Comparison of ENCODE assay signal across 8 mouse cellular contexts in genomic region chr11:75677881-75678746, GRCm38 (mm10). TPM values are rescaled to one million over a fixed set of nuclear protein-coding genes. Genes with fewer than 3 reads are reported as not detected.
A peak's percentile ranks its signal among the peaks of the same experiment; 100 is the strongest.
DNase-seq lines count a peak whose midpoint lies in the region; ATAC-seq lines count a peak whose summit lies in the region.

No protein-coding gene starts in this region.

- H3K9me3 ChIP-seq in lung, embryonic 16.5 days (ENCODE audit: control insufficient read depth, low read length) = no peaks in the 10 kb centered on the region
- no peaks in the 10 kb centered on the region for H3K9me3 ChIP-seq in embryonic facial prominence, embryonic 12.5 days
- H3K9me3 ChIP-seq in intestine, embryonic 14.5 days (ENCODE audit: control insufficient read depth, low read length) = no peaks in the 10 kb centered on the region
- H3K9me3 ChIP-seq in neural tube, embryonic 13.5 days = no peaks in the 10 kb centered on the region

- peaks cover 3% of the 10 kb centered on the region; the same call in 1 of the 2 replicates for H3K36me3 ChIP-seq in lung, embryonic 16.5 days (ENCODE audit: control insufficient read depth, insufficient read depth, low read length)
- peaks cover 8% of the 10 kb centered on the region for H3K36me3 ChIP-seq in embryonic facial prominence, embryonic 12.5 days
- H3K36me3 ChIP-seq in intestine, embryonic 14.5 days (ENCODE audit: control insufficient read depth, insufficient read depth, low read length) = peaks cover 12% of the 10 kb centered on the region
- H3K36me3 ChIP-seq in neural tube, embryonic 13.5 days = peaks cover 7% of the 10 kb centered on the region

- H3K27ac ChIP-seq in lung, embryonic 16.5 days (ENCODE audit: low read length) = peak overlapping the region; percentile 30; the same call in 1 of the 2 replicates
- H3K27ac ChIP-seq in embryonic facial prominence, embryonic 12.5 days = peak overlapping the region; percentile 30; the same call in 1 of the 2 replicates
- H3K27ac ChIP-seq in intestine, embryonic 14.5 days (ENCODE audit: low read depth) = no peak overlapping the region; the same call in 1 of the 2 replicates
- H3K27ac ChIP-seq in neural tube, embryonic 13.5 days (replicated peaks) = peak overlapping the region; percentile 95

- H3K27me3 ChIP-seq in lung, embryonic 16.5 days (ENCODE audit: control insufficient read depth, insufficient read depth, low read depth, low read length) = no peaks in the 10 kb centered on the region
- H3K27me3 ChIP-seq in embryonic facial prominence, embryonic 12.5 days = no peaks in the 10 kb centered on the region
- no peaks in the 10 kb centered on the region for H3K27me3 ChIP-seq in intestine, embryonic 14.5 days (replicated peaks; ENCODE audit: control insufficient read depth, insufficient read depth, low read length)
- no peaks in the 10 kb centered on the region for H3K27me3 ChIP-seq in neural tube, embryonic 13.5 days

- H3K4me2 ChIP-seq in lung, embryonic 16.5 days (ENCODE audit: low read depth, low read length) = peak overlapping the region; percentile 77
- peak overlapping the region; percentile 72 for H3K4me2 ChIP-seq in embryonic facial prominence, embryonic 12.5 days (replicated peaks)
- H3K4me2 ChIP-seq in intestine, embryonic 14.5 days (ENCODE audit: low read length) = peak overlapping the region; percentile 51
- H3K4me2 ChIP-seq in neural tube, embryonic 13.5 days = peak overlapping the region; percentile 83

- H3K9ac ChIP-seq in lung, embryonic 16.5 days (ENCODE audit: low read length) = peak overlapping the region; percentile 59
- H3K9ac ChIP-seq in embryonic facial prominence, embryonic 12.5 days = no peak overlapping the region
- no peak overlapping the region for H3K9ac ChIP-seq in intestine, embryonic 14.5 days (ENCODE audit: low read length)
- peak overlapping the region; percentile 56 for H3K9ac ChIP-seq in neural tube, embryonic 13.5 days

- WGBS in lung, embryonic 16.5 days = 81% methylated on average over 3 of the region's 3 CpGs
- WGBS in embryonic facial prominence, embryonic 12.5 days = 84% methylated on average over 3 of the region's 3 CpGs
- WGBS in intestine, embryonic 14.5 days = 88% methylated on average over 3 of the region's 3 CpGs
- WGBS in neural tube, embryonic 13.5 days = 89% methylated on average over 3 of the region's 3 CpGs

- no peak for DNase-seq in lung, postnatal 10 days
- no peak for DNase-seq in intestine, embryonic 14.5 days (ENCODE audit: low spot score)
- no peak for DNase-seq in embryo, embryonic 10 days (ENCODE audit: low spot score)
- no peak for DNase-seq in frontal cortex, postnatal 25 days (ENCODE audit: low spot score in 2 of 2)
- DNase-seq in right cerebral cortex, postnatal 14 days = no peak

- no peak for ATAC-seq in lung, embryonic 16.5 days (ENCODE audit: low read depth)
- 0 out of 2 replicates have a peak, but pooled peaks have one; percentile 2 for ATAC-seq in embryonic facial prominence, embryonic 12.5 days (ENCODE audit: insufficient number of reproducible peaks, insufficient read depth, low FRiP score, low TSS enrichment)
- ATAC-seq in intestine, embryonic 14.5 days (replicated peaks; ENCODE audit: low FRiP score, low TSS enrichment, low read depth) = no peak; the same call in 1 of the 2 replicates
- ATAC-seq in neural tube, embryonic 13.5 days (ENCODE audit: low read depth) = no peak

- peaks cover 13% of the 10 kb centered on the region for H3K4me1 ChIP-seq in lung, embryonic 16.5 days (replicated peaks; ENCODE audit: control insufficient read depth, insufficient read depth, low read length)
- H3K4me1 ChIP-seq in embryonic facial prominence, embryonic 12.5 days = peaks cover 9% of the 10 kb centered on the region
- H3K4me1 ChIP-seq in intestine, embryonic 14.5 days (replicated peaks; ENCODE audit: control insufficient read depth, insufficient read depth, low read length) = peaks cover 10% of the 10 kb centered on the region
- H3K4me1 ChIP-seq in neural tube, embryonic 13.5 days (replicated peaks) = peaks cover 27% of the 10 kb centered on the region

- H3K4me3 ChIP-seq in lung, embryonic 16.5 days (ENCODE audit: low read length) = peak overlapping the region; percentile 98
- H3K4me3 ChIP-seq in embryonic facial prominence, embryonic 12.5 days = peak overlapping the region; percentile 99
- H3K4me3 ChIP-seq in intestine, embryonic 14.5 days (ENCODE audit: low read depth, low read length) = peak overlapping the region; percentile 99
- peak overlapping the region; percentile 95 for H3K4me3 ChIP-seq in neural tube, embryonic 13.5 days

RNA-seq across cellular contexts. Expression of gene Crk, which starts 0.9 kb away (rescaled TPM):
- polyA plus RNA-seq in lung, embryonic 16.5 days (2015; fragmentation: Nextera tagmentation; extraction: Ambion mirVana) = 108 and 112 TPM in 2 replicates
- polyA plus RNA-seq in embryonic facial prominence, embryonic 12.5 days (2016; fragmentation: Nextera tagmentation; extraction: Ambion mirVana) = 135 and 142 TPM in 2 replicates
- 101 and 106 TPM in 2 replicates for polyA plus RNA-seq in intestine, embryonic 14.5 days (2014; fragmentation: Nextera tagmentation; extraction: Ambion mirVana)
- polyA plus RNA-seq in neural tube, embryonic 13.5 days (2015; fragmentation: Nextera tagmentation; extraction: Ambion mirVana) = 120 and 133 TPM in 2 replicates

RNA-seq across cellular contexts. Expression of gene Myo1c, which starts 27.8 kb away (rescaled TPM):
- polyA plus RNA-seq in lung, embryonic 16.5 days (2015; fragmentation: Nextera tagmentation; extraction: Ambion mirVana) = 93.0 and 96.5 TPM in 2 replicates
- 28.0 and 31.0 TPM in 2 replicates for polyA plus RNA-seq in embryonic facial prominence, embryonic 12.5 days (2016; fragmentation: Nextera tagmentation; extraction: Ambion mirVana)
- polyA plus RNA-seq in intestine, embryonic 14.5 days (2014; fragmentation: Nextera tagmentation; extraction: Ambion mirVana) = 41.7 and 42.5 TPM in 2 replicates
- 10.7 and 12.9 TPM in 2 replicates for polyA plus RNA-seq in neural tube, embryonic 13.5 days (2015; fragmentation: Nextera tagmentation; extraction: Ambion mirVana)

RNA-seq across cellular contexts. Expression of gene Inpp5k, which starts 47.3 kb away (rescaled TPM):
- 33.8 and 35.4 TPM in 2 replicates for polyA plus RNA-seq in lung, embryonic 16.5 days (2015; fragmentation: Nextera tagmentation; extraction: Ambion mirVana)
- 19.8 and 20.8 TPM in 2 replicates for polyA plus RNA-seq in embryonic facial prominence, embryonic 12.5 days (2016; fragmentation: Nextera tagmentation; extraction: Ambion mirVana)
- polyA plus RNA-seq in intestine, embryonic 14.5 days (2014; fragmentation: Nextera tagmentation; extraction: Ambion mirVana) = 23.7 and 25.1 TPM in 2 replicates
- 39.9 and 42.8 TPM in 2 replicates for polyA plus RNA-seq in neural tube, embryonic 13.5 days (2015; fragmentation: Nextera tagmentation; extraction: Ambion mirVana)

RNA-seq across cellular contexts. Expression of gene Ywhae, which starts 54.6 kb away (rescaled TPM):
- polyA plus RNA-seq in lung, embryonic 16.5 days (2015; fragmentation: Nextera tagmentation; extraction: Ambion mirVana) = 833 and 905 TPM in 2 replicates
- 1,049 and 1,107 TPM in 2 replicates for polyA plus RNA-seq in embryonic facial prominence, embryonic 12.5 days (2016; fragmentation: Nextera tagmentation; extraction: Ambion mirVana)
- polyA plus RNA-seq in intestine, embryonic 14.5 days (2014; fragmentation: Nextera tagmentation; extraction: Ambion mirVana) = 888 and 941 TPM in 2 replicates
- polyA plus RNA-seq in neural tube, embryonic 13.5 days (2015; fragmentation: Nextera tagmentation; extraction: Ambion mirVana) = 1,498 and 1,540 TPM in 2 replicates

Comparison
In these comparisons a context has a peak if more than half of its experiments do, and no peak if none do; other contexts are left out.
1. H3K9ac ChIP-seq: peak in lung, embryonic 16.5 days (single experiment) and neural tube, embryonic 13.5 days (single experiment); none in embryonic facial prominence, embryonic 12.5 days (single experiment) and intestine, embryonic 14.5 days (single experiment).
2. Peak in every context shown above with its lines, with median percentiles within 50 percentile points of each other: H3K4me2 ChIP-seq and H3K4me3 ChIP-seq.